Mouse (Mus musculus) right cerebral cortex, postnatal 4 days (tissue): ENCODE results near the gene Lrrc4c.
A peak's percentile ranks its signal among the peaks of the same experiment; 100 is the strongest.

Experiments used
- DNase-seq: peaks from one replicate; pipeline ENCODE4 v3.0.0-alpha.2; 2022

Gene Lrrc4c

GRCm38 (mm10) chr2:96949531-96949930 is 631.6 kb downstream of the Lrrc4c start:
- DNase-seq, result no peak

GRCm38 (mm10) chr2:96999521-96999920 is 681.6 kb downstream of the Lrrc4c start:
- DNase-seq, result no peak

- DNase-seq, result no peak
Measured at GRCm38 (mm10) chr2:97018319-97018718, 700.4 kb downstream of the Lrrc4c start.

GRCm38 (mm10) chr2:97026991-97027390 is 709.0 kb downstream of the Lrrc4c start:
- no peak for DNase-seq

- DNase-seq, result no peak
Measured at GRCm38 (mm10) chr2:97027585-97027984, 709.6 kb downstream of the Lrrc4c start.

GRCm38 (mm10) chr2:97036401-97036800 is 718.4 kb downstream of the Lrrc4c start:
- no peak for DNase-seq

GRCm38 (mm10) chr2:97037024-97037814 is 719.2 kb downstream of the Lrrc4c start:
- DNase-seq, result no peak

GRCm38 (mm10) chr2:97044016-97044415 is 726.0 kb downstream of the Lrrc4c start:
- no peak for DNase-seq

GRCm38 (mm10) chr2:97045628-97046027 is 727.7 kb downstream of the Lrrc4c start:
- DNase-seq, result no peak

GRCm38 (mm10) chr2:97080156-97080555 is 762.2 kb downstream of the Lrrc4c start:
- DNase-seq, result no peak

- no peak for DNase-seq
Measured at GRCm38 (mm10) chr2:97097965-97098364, 780.0 kb downstream of the Lrrc4c start.

GRCm38 (mm10) chr2:97103398-97104162 is 785.6 kb downstream of the Lrrc4c start:
- DNase-seq, result no peak

- DNase-seq, result no peak
Measured at GRCm38 (mm10) chr2:97124246-97124645, 806.3 kb downstream of the Lrrc4c start.

- DNase-seq, result no peak
Measured at GRCm38 (mm10) chr2:97138454-97138853, 820.5 kb downstream of the Lrrc4c start.

GRCm38 (mm10) chr2:97151626-97152194 is 833.7 kb downstream of the Lrrc4c start:
- DNase-seq, result no peak

- DNase-seq, result no peak
Measured at GRCm38 (mm10) chr2:97165745-97166144, 847.8 kb downstream of the Lrrc4c start.

GRCm38 (mm10) chr2:97178399-97178798 is 860.4 kb downstream of the Lrrc4c start:
- DNase-seq, result no peak

- no peak for DNase-seq
Measured at GRCm38 (mm10) chr2:97196968-97197606, 879.1 kb downstream of the Lrrc4c start.

GRCm38 (mm10) chr2:97232966-97233365 is 915.0 kb downstream of the Lrrc4c start:
- DNase-seq, result peak; percentile 14

- DNase-seq, result no peak
Measured at GRCm38 (mm10) chr2:97234074-97234473, 916.1 kb downstream of the Lrrc4c start.

GRCm38 (mm10) chr2:97274651-97275050 is 956.7 kb downstream of the Lrrc4c start:
- no peak for DNase-seq

GRCm38 (mm10) chr2:97284986-97285385 is 967.0 kb downstream of the Lrrc4c start:
- no peak for DNase-seq

- DNase-seq, result no peak
Measured at GRCm38 (mm10) chr2:97294216-97294615, 976.2 kb downstream of the Lrrc4c start.
